Mouse (Mus musculus): Measurements from ENCODE around the gene Plekhh1. TPM values are rescaled to one million over a fixed set of nuclear protein-coding genes. Genes with fewer than 3 reads are reported as not detected.

Plekhh1 gene
- polyA plus RNA-seq, 2 experiments: 0.05 to 0.15 TPM

- Histone ChIP-seq H3K9me3 (ENCODE audit: control insufficient read depth, low read length) (no peaks in the 10 kb centered on the region), H3K9ac (replicated peaks) (no peak overlapping the region), H3K4me2 (ENCODE audit: low read depth) (no peak overlapping the region), H3K36me3 (replicated peaks; ENCODE audit: control insufficient read depth, insufficient read depth, low read depth) (no peaks in the 10 kb centered on the region), H3K4me3 (ENCODE audit: insufficient read depth in 1 of 2, low read depth in 2 of 2, low read length in 2 of 2) (no peak overlapping the region), H3K4me1 (replicated peaks; ENCODE audit: control insufficient read depth in 2 of 2, insufficient read depth in 2 of 2, low read length in 1 of 2) (no peaks in the 10 kb centered on the region), H3K27me3 (ENCODE audit: control insufficient read depth, insufficient read depth, low read length) (no peaks in the 10 kb centered on the region), H3K27ac (no peak overlapping the region)
- TF ChIP-seq EP300 (IDR thresholded peaks at IDR 0.05; ENCODE audit: low read depth): no peak
- TF ChIP-seq CTCF (IDR thresholded peaks at IDR 0.05; ENCODE audit: low read depth): no peak
- DNase-seq (ENCODE audit: low read depth in 3 of 3, low spot score in 3 of 3) (no peak), ATAC-seq (ENCODE audit: insufficient read depth) (no peak)
- WGBS (ENCODE audit: insufficient replicate concordance): 74% methylated on average over 5 of the region's 5 CpGs
Observed at GRCm38 (mm10) chr12:79067526-79067925, 38.6 kb downstream of the Plekhh1 start.

GRCm38 (mm10) chr12:79068306-79068705 lies 39.3 kb downstream of the Plekhh1 start:
- WGBS (ENCODE audit: insufficient replicate concordance): 73% methylated on average over 11 of the region's 11 CpGs
- H3K9me3 ChIP-seq (ENCODE audit: control insufficient read depth, low read length): no peaks in the 10 kb centered on the region
- no peaks in the 10 kb centered on the region for H3K4me1 ChIP-seq (replicated peaks; ENCODE audit: control insufficient read depth in 2 of 2, insufficient read depth in 2 of 2, low read length in 1 of 2)
- TF ChIP-seq CTCF (IDR thresholded peaks at IDR 0.05; ENCODE audit: low read depth) (no peak), EP300 (IDR thresholded peaks at IDR 0.05; ENCODE audit: low read depth) (no peak)
- no peak overlapping the region for H3K4me2 ChIP-seq (ENCODE audit: low read depth)
- no peak for ATAC-seq (ENCODE audit: insufficient read depth)
- H3K27ac ChIP-seq: no peak overlapping the region
- no peaks in the 10 kb centered on the region for H3K36me3 ChIP-seq (replicated peaks; ENCODE audit: control insufficient read depth, insufficient read depth, low read depth)
- H3K4me3 ChIP-seq (ENCODE audit: insufficient read depth in 1 of 2, low read depth in 2 of 2, low read length in 2 of 2): no peak overlapping the region
- H3K27me3 ChIP-seq (ENCODE audit: control insufficient read depth, insufficient read depth, low read length): no peaks in the 10 kb centered on the region
- H3K9ac ChIP-seq (replicated peaks): no peak overlapping the region
- no peak for DNase-seq (ENCODE audit: low read depth in 3 of 3, low spot score in 3 of 3)

GRCm38 (mm10) chr12:79069187-79069608 lies 40.2 kb downstream of the Plekhh1 start:
- Histone ChIP-seq H3K9me3 (ENCODE audit: control insufficient read depth, low read length) (no peaks in the 10 kb centered on the region), H3K4me2 (ENCODE audit: low read depth) (no peak overlapping the region), H3K4me3 (ENCODE audit: insufficient read depth in 1 of 2, low read depth in 2 of 2, low read length in 2 of 2) (no peak overlapping the region), H3K9ac (replicated peaks) (no peak overlapping the region), H3K27me3 (ENCODE audit: control insufficient read depth, insufficient read depth, low read length) (no peaks in the 10 kb centered on the region), H3K36me3 (replicated peaks; ENCODE audit: control insufficient read depth, insufficient read depth, low read depth) (no peaks in the 10 kb centered on the region), H3K27ac (no peak overlapping the region), H3K4me1 (replicated peaks; ENCODE audit: control insufficient read depth in 2 of 2, insufficient read depth in 2 of 2, low read length in 1 of 2) (no peaks in the 10 kb centered on the region)
- DNase-seq (ENCODE audit: low read depth in 3 of 3, low spot score in 3 of 3) (no peak), ATAC-seq (ENCODE audit: insufficient read depth) (no peak)
- no peak for TF ChIP-seq CTCF (IDR thresholded peaks at IDR 0.05; ENCODE audit: low read depth)
- no peak for TF ChIP-seq EP300 (IDR thresholded peaks at IDR 0.05; ENCODE audit: low read depth)
- 72% methylated on average over 6 of the region's 6 CpGs for WGBS (ENCODE audit: insufficient replicate concordance)

GRCm38 (mm10) chr12:79069916-79070315 lies 41.0 kb downstream of the Plekhh1 start:
- ATAC-seq (ENCODE audit: insufficient read depth) (no peak), DNase-seq (ENCODE audit: low read depth in 3 of 3, low spot score in 3 of 3) (no peak)
- Histone ChIP-seq H3K36me3 (replicated peaks; ENCODE audit: control insufficient read depth, insufficient read depth, low read depth) (no peaks in the 10 kb centered on the region), H3K9me3 (ENCODE audit: control insufficient read depth, low read length) (no peaks in the 10 kb centered on the region), H3K27ac (no peak overlapping the region), H3K4me2 (ENCODE audit: low read depth) (no peak overlapping the region), H3K4me1 (replicated peaks; ENCODE audit: control insufficient read depth in 2 of 2, insufficient read depth in 2 of 2, low read length in 1 of 2) (no peaks in the 10 kb centered on the region), H3K9ac (replicated peaks) (no peak overlapping the region), H3K4me3 (ENCODE audit: insufficient read depth in 1 of 2, low read depth in 2 of 2, low read length in 2 of 2) (no peak overlapping the region), H3K27me3 (ENCODE audit: control insufficient read depth, insufficient read depth, low read length) (no peaks in the 10 kb centered on the region)
- 69% methylated on average over 6 of the region's 6 CpGs for WGBS (ENCODE audit: insufficient replicate concordance)
- no peak for TF ChIP-seq EP300 (IDR thresholded peaks at IDR 0.05; ENCODE audit: low read depth)
- TF ChIP-seq CTCF (IDR thresholded peaks at IDR 0.05; ENCODE audit: low read depth): no peak

GRCm38 (mm10) chr12:79070736-79071333 lies 41.9 kb downstream of the Plekhh1 start:
- H3K36me3 ChIP-seq (replicated peaks; ENCODE audit: control insufficient read depth, insufficient read depth, low read depth): no peaks in the 10 kb centered on the region
- DNase-seq (ENCODE audit: low read depth in 3 of 3, low spot score in 3 of 3) (no peak), ATAC-seq (ENCODE audit: insufficient read depth) (no peak)
- H3K9me3 ChIP-seq (ENCODE audit: control insufficient read depth, low read length): no peaks in the 10 kb centered on the region
- no peak for TF ChIP-seq EP300 (IDR thresholded peaks at IDR 0.05; ENCODE audit: low read depth)
- no peak for TF ChIP-seq CTCF (IDR thresholded peaks at IDR 0.05; ENCODE audit: low read depth)
- no peaks in the 10 kb centered on the region for H3K27me3 ChIP-seq (ENCODE audit: control insufficient read depth, insufficient read depth, low read length)
- H3K9ac ChIP-seq (replicated peaks): no peak overlapping the region
- WGBS (ENCODE audit: insufficient replicate concordance): 66% methylated on average over 9 of the region's 9 CpGs
- H3K27ac ChIP-seq: no peak overlapping the region
- H3K4me1 ChIP-seq (replicated peaks; ENCODE audit: control insufficient read depth in 2 of 2, insufficient read depth in 2 of 2, low read length in 1 of 2): no peaks in the 10 kb centered on the region
- no peak overlapping the region for H3K4me3 ChIP-seq (ENCODE audit: insufficient read depth in 1 of 2, low read depth in 2 of 2, low read length in 2 of 2)
- H3K4me2 ChIP-seq (ENCODE audit: low read depth): no peak overlapping the region

Measured in liver, embryonic 14.5 days (tissue).